Mouse (Mus musculus): Measurements from ENCODE around the gene Ankrd63.

The Ankrd63 gene

GRCm38 (mm10) chr2:118726873-118727272, 23.1 kb upstream of the Ankrd63 start:
- DNase-seq (ENCODE audit: low read depth, low spot score), result no peak

GRCm38 (mm10) chr2:118725511-118725910, 21.7 kb upstream of the Ankrd63 start:
- DNase-seq (ENCODE audit: low read depth, low spot score), result no peak

DNA sequence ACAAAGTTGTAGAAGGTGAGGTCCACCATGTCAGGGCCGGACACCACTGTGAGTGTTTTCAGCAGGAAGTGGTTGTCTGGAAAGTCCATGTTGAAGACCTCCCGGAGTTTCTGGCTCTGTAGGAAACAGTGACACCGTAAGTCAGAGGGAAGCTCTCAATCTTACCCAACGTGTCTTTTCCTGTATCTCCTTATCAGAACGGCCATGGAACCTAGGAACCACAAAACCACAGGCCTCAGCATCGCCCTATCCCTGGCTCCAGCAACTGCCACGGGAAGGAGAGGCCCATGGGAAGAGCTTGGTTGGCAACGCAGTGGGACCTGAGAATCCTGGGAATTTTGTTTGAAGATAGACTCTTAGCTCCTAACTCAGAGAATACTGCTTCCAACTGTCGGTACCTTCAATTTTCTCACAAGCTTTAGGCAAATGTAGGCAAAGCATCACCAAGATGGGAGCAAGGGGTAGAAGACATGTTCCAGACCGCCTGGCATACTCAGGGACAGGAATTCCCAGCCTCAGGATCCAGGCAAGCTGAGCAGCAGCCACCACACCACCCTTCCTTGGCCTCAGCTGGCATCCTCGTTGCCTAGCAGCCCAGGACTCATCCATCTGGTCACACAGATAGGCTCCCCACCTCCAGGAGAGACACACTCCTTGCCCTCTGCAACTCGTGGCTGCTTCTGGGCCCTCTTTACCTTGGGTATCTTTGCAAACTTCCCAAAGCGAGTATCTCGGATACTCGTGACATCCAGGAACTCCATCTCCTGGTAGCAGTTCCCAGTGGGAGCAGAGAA, 20.1 kb upstream of the Ankrd63 start:
- no peak for DNase-seq (ENCODE audit: low read depth, low spot score)

DNA sequence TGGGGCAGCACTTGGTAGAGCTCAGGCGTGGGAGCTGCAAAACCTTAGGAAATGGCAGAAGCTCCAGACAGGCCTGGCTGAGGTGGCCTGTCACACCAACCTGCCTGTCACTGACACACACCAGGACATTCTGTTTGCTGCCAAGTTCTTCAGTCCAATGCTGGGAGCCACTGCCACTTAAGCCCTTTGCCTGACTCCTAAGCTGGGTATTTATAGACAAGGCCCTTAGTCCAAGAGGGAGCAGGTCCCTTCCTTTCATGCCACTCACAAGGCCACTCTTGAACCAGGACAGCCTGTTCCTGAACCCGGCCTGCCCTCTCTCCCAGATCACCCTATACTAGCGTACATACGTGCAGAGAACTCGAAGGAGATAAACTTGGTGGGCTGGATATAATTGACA, 12.9 kb upstream of the Ankrd63 start:
- no peak for DNase-seq (ENCODE audit: low read depth, low spot score)

DNA sequence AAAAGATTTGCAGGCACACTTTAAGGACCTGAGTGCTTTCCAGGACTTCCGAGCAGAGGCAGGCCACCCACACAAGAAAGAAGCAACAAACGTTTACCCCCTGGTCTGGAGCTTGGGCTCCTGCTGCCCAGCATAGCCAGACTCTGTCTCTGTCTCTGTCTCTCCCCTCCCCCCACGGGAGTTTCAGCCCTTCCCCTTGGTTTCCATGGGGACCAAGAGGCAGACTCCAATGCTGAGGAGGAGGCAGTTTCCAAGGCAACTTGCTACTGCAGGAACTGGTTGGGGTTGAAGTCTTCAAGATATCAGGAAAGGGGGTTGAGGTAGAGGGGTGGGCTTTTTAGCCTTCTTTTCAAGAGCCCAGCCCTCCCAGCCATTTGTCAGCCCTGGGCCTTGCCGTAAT, 10.5 kb upstream of the Ankrd63 start:
- DNase-seq (ENCODE audit: low read depth, low spot score), result peak; percentile 94

DNA sequence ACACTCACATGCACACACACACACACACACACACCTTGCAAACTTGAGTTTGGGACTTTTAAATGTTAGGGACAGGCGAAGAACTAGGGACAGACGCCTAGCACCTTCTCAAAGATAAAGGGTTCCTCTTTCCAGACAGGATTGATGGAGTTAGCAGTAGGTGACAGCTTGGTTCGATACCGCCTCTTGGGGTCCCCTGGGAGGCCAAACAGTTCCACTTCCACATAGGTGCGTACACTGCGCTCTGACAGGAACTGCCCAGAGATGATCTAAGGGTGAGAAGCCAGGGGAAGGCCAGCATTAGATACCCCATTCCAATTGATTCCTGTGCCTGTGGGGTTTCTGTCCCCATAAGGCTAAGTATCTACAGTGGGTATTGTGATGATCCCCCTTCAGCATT, 9.9 kb upstream of the Ankrd63 start:
- DNase-seq (ENCODE audit: low read depth, low spot score), result no peak

GRCm38 (mm10) chr2:118711038-118711494, 7.3 kb upstream of the Ankrd63 start:
- peak; percentile 81 for DNase-seq (ENCODE audit: low read depth, low spot score)

- DNase-seq (ENCODE audit: low read depth, low spot score), result no peak
Measured at GRCm38 (mm10) chr2:118709655-118710221, 6.0 kb upstream of the Ankrd63 start.

GRCm38 (mm10) chr2:118708472-118708871, 4.7 kb upstream of the Ankrd63 start:
- DNase-seq (ENCODE audit: low read depth, low spot score), result no peak

- peak; percentile 89 for DNase-seq (ENCODE audit: low read depth, low spot score)
Measured at GRCm38 (mm10) chr2:118706436-118706835, 2.7 kb upstream of the Ankrd63 start.

GRCm38 (mm10) chr2:118702883-118703761, 641 bp downstream of the Ankrd63 start:
- no peak for DNase-seq (ENCODE audit: low read depth, low spot score)

GRCm38 (mm10) chr2:118701971-118702882, 1.5 kb downstream of the Ankrd63 start:
- DNase-seq (ENCODE audit: low read depth, low spot score), result no peak

DNA sequence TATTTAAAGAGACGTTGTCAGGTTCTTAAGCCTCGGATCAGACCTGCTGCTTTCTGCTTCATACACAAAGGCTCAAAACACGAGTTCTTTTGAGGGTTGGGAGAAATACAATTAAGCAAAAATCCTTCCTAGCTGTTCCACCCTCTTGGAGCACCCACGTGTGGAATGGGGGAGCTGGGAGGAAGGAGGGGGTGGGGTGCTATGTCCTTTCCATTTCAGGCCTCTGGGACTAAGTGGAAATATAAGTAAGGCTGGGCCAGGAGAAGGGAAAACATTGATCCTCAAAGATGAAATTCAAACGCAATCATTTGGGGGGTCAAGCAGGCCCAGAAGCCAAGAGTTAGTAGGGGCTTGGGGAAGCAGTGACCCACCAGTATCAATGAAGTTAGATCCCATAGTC, 2.6 kb downstream of the Ankrd63 start:
- peak; percentile 49 for DNase-seq (ENCODE audit: low read depth, low spot score)

- peak; percentile 76 for DNase-seq (ENCODE audit: low read depth, low spot score)
Measured at GRCm38 (mm10) chr2:118700179-118701062, 3.3 kb downstream of the Ankrd63 start.

GRCm38 (mm10) chr2:118697955-118698354, 5.8 kb downstream of the Ankrd63 start:
- no peak for DNase-seq (ENCODE audit: low read depth, low spot score)

DNA sequence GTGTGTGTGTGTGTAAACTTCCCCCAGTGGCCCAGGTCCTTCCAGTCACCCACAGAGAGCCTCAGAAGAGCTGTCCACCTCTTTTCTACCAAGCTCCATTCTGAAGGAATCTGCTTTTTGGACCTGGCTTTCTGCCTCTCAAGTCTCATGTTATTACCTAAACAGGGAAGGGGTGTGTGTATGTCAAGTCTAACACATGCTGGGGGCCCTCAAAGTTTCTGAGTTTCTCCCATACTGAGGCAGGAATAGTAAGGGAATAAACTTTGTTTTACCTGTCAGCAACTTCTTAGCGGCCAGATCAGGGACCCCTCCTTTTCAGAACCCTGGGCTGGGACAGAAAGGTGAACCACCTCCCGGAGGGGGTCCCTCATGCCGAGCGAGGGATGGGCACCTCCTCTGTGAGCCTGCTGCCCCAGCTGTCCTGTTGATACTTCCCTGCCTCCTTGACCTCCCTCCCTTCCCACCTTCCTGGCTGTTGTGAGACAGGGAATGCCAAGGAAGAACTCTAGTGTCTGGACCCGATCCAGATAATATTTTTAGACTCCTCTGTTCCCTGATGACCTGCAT, 6.4 kb downstream of the Ankrd63 start:
- no peak for DNase-seq (ENCODE audit: low read depth, low spot score)

DNA sequence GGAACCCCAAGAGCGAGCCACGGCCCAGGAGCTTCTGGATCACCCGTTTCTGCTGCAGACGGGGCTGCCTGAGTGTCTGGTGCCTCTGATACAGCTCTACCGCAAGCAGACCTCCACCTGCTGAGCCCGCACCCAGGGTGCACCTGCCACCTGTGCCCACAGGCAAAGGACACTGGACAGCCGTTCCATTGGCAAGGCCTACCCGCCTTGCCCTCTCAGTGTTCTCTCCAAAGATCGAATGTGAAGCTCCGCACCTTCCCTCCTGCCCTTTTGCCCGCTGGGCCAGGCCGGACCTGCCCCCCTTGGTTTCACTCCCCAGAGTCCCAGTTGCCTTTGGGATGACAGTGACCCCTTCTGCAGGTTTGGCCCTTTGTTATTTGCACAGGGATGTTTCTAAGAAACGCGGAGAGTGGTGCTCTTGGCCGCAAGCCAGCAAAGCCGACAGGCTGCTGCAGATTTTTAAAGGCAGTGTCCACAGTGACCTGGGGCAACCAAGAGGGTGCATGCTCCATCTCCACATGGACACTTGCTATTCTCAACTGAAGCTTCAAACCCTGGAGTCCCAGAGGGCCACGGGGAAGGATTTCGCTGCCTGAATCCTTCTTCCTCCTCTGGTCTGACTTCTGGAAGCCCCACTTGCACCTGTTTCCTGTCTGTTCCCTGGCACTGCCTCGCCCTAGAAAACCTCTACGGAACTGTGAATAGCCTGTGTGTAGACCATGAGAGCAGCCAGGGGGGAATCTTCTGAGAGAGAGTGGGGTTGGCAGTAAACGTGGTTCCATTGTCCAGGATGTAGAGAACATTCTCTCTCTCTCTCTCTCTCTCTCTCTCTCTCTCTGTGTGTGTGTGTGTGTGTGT, 7.1 kb downstream of the Ankrd63 start:
- no peak for DNase-seq (ENCODE audit: low read depth, low spot score)

GRCm38 (mm10) chr2:118695677-118696232, 8.0 kb downstream of the Ankrd63 start:
- DNase-seq (ENCODE audit: low read depth, low spot score), result peak; percentile 85
